Mouse (Mus musculus) activated CD4-positive, CD25-positive, alpha-beta regulatory T cell, adult 4 months (primary cell): ENCODE measurements at regions not wholly inside any gene's neighbourhood (a gene's known extent, or its start where the extent isn't known, plus 50 kb on each side); places are given as distances from the start of the nearest gene placed in this dataset.

Experiments
- ATAC-seq: one replicate; pipeline ENCODE4 v1.8.0; 2017

DNA sequence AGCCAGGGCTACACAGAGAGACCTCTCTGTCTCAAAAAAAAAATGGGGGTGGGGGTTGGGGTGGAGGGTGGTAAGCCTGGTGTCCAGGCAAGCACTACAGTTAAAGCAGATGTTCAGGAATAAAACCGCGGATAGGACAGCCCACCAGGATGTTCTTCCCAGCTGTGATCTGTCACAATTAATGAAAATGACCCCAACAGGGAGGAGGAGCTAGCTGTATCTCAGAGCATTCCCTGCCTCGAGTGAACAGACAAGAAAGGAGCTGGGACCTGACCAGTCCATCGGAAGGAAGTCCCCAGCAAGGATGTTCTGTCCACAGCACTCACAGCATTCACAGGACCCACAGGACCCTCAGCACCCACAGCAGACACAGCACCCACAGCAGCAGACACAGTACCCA lies 80.4 kb downstream of the Utp6 start:
- no peak for ATAC-seq

GRCm38 (mm10) chr11:79878091-79878490 lies 84.1 kb downstream of the Utp6 start:
- no peak for ATAC-seq

DNA sequence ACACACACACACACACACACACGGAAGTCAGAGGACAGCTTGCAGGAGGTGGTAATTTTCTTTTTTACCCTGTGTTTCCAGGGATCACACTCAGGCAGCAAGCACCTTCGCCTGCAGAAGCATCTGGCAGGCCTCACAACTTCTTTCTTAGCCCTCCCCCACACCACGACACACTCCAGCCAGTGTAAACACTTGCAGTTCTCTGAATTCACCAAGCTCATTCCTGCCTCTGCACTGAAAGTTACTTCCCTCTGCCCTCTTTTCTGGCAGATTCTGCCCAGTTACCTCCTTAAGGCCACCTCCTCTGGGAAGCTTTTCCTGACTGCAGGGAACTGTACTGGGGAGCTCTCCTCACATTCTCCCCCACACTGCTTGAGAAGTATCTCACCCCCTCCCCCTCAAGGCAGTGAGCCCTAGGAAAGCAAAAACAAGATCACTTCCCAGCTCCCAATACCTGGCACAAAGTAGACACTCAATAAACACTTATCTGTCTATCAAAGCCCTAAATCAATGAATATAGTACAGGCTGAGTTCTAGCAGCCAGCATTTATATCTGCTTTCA lies 84.9 kb downstream of the Utp6 start:
- no peak for ATAC-seq

DNA sequence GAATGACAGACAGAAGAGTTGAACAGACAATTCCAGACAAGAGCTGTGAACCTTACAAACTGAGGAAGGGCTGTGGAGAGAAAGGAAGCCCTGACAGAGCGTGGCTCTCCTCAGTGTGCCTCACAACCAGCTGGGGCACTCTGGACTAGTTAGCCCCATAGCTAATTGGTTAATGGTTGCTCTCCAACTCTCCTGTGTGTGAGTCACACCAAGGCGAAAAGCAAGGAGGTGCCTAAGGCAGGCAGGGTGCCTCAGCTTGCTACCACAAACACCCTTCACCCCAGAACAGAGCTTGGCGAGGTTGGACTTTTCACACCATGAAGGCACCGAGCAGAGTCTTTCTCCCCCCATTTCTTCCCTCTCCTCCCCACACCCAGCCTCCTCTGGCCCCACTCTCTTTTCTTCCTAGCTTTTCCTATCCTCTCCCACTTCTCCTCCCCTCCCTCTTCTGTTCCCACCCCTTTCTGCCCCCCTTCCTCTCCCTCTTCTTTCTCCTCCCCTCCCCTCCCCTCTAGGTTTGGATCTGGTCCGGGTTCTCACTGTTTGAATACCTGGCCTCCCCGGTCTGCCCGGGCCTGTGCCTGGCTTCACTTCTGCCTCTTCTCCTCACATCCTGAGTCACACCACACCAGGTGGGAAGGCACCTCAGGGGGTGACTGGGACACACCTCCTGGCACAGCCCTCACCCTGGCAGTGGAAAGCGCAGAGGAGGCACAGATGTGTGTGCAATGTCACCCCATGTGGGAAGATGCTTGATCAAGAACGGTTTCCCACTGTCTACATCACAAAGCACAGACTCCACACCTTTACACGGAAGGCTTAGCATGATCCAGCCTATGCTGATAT lies 90.2 kb downstream of the Utp6 start:
- ATAC-seq = no peak

DNA sequence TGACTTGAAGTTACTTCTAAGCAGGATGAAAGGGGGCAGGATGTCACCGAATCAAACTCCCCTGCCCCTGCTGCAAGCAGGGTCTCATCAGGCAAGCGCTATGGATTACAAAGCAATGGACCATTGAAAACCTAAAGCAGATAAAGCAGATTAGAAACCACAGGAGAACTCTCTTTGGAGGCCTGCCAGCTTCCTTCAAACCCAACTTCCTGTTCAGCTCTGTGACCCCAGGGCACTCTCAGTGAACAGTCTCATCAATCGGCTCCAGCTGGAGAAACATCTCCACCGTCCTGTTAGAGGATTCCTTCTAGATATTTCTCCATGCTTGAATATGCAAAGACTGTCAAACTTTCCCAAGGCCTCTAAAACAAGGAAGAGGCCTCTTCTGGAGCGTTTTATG lies 92.0 kb downstream of the Utp6 start:
- no peak for ATAC-seq

- no peak for ATAC-seq
These were observed 93.2 kb downstream of the Utp6 start for GRCm38 (mm10) chr11:79869009-79869408.

DNA sequence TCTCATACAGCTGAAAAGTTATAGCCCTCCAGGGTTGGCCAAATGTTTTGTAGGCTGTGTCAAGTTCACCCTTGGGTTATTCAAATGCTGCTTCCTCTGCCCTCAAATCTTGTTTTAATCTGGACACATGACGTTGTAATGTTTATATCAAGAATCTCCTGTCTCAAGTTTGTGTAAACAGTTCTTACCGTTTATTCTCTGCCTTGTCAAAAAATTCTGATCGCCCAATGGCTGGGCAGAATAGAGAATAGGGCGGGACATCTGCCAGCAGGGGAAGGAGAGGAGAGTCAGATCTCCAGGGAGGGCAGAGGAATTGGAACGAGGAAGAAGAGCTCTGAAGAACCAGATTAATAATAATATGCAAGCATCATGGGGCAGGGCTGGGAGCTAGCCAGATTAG lies 97.4 kb downstream of the Utp6 start:
- ATAC-seq = no peak

- no peak for ATAC-seq
These were observed 98.6 kb downstream of the Utp6 start for GRCm38 (mm10) chr11:79863487-79864175.

GRCm38 (mm10) chr11:79860611-79861067 lies 101.6 kb downstream of the Utp6 start:
- ATAC-seq = no peak

DNA sequence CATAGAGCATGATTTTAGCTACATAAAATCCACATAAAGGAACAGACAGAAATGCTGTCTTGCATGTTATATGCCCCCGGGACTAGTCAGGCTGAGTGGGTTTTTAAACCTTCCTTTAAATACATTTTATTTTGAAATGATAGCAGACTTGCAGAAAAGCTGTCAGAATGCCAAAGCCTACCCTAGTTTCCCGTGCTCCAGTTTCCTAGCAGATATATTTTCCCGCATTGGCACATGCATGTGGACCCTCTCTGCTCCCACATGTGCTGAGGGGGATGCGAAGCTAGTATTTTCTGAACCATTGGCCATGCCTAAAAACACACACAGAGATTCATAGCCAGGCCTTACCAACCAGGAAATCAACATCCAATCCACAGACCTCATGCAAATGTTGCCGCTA lies 105.8 kb downstream of the Utp6 start:
- no peak for ATAC-seq

DNA sequence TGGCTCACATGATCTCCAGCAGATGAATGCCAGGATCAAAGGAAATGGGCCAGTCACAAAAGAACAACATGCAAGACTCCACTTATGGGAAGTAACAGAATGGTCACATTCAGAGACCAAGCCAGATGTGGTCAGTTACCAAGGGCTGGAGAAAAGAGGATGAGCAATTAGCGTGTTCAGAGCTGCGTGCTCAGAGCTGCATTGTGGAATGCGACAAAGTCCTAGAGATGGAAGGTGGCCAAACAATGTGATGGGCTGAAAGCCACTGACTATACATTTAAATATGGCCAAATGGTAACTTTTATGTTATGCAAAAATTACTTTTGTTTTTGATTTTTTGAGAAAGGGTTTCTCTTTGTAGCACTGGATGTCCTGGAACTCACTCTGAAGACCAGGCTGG lies 112.6 kb downstream of the Utp6 start:
- ATAC-seq = no peak

DNA sequence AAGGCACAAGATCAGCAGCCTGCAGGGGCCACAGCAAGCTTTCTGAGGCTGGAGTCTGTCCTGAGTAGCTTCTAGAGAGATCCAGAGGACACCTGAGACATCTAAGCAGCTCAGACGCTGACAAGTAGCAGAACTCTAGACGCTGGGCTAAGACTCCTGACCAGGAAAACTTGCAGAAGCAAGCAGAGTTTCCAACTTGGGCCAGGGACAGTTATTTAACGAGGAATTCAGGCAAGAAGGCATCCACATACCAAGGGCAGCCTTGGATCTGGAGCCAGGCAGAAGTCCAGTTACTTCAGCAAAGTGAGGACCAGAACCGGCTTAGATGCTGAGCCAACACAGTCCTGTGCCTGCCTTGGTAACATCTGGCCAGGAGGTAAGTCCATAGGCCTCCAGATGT lies 117.8 kb downstream of the Utp6 start:
- no peak for ATAC-seq

DNA sequence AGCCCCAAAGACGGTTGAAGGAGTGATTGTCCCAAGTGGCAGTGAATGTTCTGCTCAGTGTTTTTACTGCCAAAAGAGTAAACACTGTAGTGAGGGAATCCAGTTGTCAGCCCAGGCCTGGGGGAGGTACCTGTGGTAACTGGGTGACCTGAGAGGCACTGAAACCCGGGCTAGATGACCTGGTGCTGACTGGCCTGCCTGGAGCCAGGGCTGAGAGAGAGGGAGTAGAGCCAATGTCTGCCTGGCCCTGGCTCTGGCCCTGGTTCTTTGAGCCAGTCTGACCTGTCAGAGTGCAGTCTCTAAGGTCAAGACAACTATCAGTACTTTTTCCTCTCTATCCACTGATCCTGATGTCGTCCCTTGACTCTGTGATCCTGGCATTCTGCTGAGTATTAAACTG lies 119.2 kb downstream of the Utp6 start:
- no peak for ATAC-seq

DNA sequence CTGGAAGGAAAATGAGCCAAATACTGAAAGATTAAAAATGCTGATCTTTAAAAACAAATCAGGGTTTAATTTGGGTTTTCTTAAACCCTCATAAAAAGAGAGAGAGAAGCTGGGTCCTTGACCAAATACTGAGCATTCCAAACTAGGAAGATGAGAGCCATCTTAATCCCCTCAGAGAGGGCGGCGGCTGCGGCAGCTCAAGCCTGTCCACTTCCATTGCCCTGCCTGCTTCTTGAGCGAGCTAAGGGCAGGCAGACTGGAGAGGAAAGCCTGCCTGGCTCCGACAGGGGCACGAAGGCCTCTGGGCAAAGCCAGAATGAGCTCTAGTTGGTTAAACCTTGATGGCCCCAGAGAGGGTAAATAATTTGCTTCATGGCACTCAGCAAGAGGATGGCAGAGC lies 122.2 kb downstream of the Utp6 start:
- no peak for ATAC-seq

DNA sequence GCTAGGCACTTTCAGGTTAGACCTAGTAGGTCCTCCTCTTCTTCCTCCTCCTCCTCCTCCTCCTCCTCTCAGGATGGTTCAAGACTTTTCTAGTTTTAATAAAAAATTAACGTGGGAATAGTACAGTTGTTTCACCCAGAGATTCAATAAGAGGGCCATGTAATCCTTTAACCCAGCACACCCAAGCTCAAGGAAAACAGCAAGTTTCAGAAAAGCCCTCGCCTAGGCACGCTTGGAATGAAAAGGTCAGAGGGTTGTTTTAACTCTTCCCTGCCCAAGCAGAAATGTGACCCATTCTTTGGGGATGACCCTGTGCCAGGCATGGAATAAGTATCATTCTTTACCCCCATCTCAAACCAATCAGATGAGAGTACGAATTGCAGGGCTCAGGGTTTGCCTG lies 124.1 kb downstream of the Utp6 start:
- no peak for ATAC-seq

GRCm38 (mm10) chr11:79837076-79837990 lies 124.9 kb downstream of the Utp6 start:
- ATAC-seq = no peak

DNA sequence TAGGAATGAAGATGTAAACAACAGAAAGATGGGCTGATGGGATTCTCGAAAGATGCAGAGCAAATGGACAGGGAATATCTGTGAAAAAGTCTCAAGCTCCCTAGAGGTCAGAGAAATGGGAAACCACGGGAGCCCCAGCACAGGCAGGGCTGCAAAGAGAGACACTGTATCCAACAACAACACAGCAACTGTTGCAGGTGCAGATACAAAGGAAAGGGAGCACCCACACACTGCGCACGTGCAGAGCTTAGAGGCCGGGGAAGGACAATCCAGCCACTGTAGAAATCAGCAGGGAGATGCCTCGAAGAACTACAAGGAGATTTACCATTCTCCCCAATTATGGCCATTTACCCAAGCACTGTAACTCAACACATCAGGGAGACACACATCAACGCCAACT lies 126.3 kb downstream of the Utp6 start:
- ATAC-seq = no peak

- no peak for ATAC-seq
These were observed 128.4 kb downstream of the Utp6 start for GRCm38 (mm10) chr11:79833817-79834216.

DNA sequence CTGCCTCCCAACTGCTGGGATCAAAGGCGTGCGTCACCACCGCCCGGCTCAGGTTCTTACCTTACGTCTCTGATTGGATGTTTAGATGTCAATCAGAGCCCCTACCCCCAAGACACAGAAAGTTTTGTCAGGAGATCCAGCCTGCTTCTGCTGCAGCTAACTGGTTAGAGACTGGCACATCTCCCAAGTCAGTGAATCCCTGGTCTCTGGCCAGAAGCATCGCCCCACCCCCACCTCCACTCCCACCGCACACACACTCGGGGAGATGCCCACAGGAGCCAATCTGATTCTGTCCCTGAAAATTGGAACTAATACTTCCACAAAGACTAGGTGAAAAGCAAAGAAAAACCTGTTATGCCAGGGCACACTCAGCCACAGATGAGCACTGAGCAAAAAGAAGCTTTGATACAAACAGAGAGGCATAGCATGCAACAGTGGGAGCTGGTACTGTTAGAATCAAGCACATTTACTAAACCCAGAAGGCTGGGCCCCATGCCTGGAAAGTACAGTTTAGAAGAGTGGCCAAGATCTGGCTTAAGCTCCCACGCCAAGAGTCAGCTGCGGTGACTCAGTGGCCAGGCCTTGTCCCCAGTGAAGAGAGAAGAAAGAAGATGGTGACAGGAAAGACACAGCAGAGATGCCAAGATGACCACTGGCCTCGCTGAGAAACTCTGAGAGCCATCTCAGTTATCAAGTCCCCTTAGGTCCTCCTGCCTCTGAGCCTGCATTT lies 130.4 kb downstream of the Utp6 start:
- ATAC-seq = no peak

GRCm38 (mm10) chr11:79830567-79831055 lies 131.6 kb downstream of the Utp6 start:
- ATAC-seq = no peak

GRCm38 (mm10) chr11:79827034-79827433 lies 135.2 kb downstream of the Utp6 start:
- ATAC-seq = peak; percentile 32

DNA sequence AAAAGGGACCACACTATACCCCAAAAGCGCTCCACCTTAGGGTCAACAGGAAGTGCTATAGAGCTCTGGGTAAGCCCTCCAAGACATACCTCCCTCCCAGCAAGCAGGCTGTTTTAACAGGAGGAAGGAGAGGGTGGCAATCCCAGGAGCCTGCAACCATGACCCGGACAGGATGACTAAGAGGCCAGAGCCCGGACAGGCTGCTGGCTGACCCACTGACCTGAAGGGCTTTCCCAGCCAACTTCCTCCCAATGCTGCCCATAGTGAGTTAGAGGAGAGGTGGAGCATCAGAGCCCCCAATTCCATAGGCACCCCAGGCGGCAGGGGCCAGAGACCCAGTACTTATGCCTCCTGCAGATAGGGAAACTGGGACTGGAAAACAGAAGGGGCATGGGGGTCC lies 136.3 kb downstream of the Utp6 start:
- ATAC-seq = no peak
